Mouse (Mus musculus) kidney, adult 2 months (tissue): ENCODE measurements around the gene Mdfic.

Experiments used
- CTCF ChIP-seq: fragments of 200-500 bp; conservative IDR thresholded peaks from 2 replicates; pipeline ENCODE4 v1.5.1; 2011; ENCODE audit warnings: low read depth, mild to moderate bottlenecking, control low read depth, low read length, moderate library complexity, mixed read lengths; ENCODE audit not compliant: insufficient read depth, insufficient read length
- POLR2A ChIP-seq: fragments of 200-500 bp; IDR thresholded peaks from one replicate; pipeline ENCODE4 v1.6.1; 2011; ENCODE audit warnings: low read depth, low read length, control low read depth

DNA sequence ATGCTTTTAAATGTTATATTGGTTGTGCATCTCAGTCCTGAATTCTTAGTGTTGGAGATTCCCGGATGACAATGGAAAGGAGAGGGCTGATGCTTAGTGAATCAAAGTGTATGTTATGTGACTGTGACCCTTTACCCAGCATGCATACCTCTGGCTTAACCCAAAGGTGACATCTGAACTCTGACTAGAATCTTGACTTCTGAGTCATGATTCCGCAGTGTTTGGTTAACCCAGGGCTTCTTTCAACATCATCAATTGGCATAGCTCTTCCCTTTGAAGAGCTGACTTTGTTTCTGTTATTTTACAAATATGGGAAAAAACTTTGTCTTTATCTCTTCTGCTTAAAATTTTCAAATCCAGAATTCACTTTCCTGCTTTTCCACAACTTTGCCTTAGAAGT lies 30.9 kb downstream of the Mdfic start:
- no peak for TF ChIP-seq CTCF
- TF ChIP-seq POLR2A = no peak
